Mouse (Mus musculus): ENCODE measurements around the gene Pla2g2c.

The Pla2g2c gene

DNA sequence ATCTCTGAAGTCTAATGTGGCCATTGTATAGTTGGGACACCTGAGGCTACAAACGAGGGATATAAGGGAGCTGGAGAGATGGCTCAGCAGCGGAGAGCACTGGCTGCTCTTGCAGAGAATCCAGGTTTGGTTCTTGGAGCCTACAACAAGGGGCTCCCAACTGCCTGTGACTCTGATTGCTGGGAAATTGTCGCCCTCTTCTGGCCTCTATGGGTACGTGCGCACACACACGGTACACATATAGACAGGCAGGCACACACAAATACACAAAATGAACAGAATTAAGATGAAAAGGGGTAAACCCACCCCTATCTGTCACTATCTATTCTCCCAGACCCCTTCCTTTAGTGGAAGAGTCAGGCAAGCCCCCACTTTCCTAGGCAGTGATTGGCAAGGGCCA, 28.0 kb downstream of the Pla2g2c start:
- no peak for DNase-seq (ENCODE audit: low read depth)

DNA sequence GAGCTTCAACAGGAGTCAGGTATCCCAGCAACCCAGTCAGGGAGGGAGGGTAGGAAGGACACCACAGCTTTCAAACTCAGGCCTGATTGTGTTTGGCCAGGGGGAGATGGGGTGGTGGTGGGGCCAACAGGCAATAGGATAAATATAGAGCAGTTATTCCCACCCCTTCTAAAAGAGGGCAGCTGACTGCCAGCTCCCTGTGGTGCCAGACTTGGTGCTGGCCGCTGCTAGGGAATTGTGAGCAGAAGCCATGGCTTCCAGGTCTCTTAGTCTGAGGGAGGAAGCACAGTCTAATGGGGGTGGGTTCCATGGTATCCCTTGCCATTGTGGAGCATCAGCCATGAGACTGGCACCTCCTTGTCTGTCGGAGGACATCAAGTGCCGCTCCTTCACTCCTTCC, 29.0 kb downstream of the Pla2g2c start:
- no peak for DNase-seq (ENCODE audit: low read depth)

DNA sequence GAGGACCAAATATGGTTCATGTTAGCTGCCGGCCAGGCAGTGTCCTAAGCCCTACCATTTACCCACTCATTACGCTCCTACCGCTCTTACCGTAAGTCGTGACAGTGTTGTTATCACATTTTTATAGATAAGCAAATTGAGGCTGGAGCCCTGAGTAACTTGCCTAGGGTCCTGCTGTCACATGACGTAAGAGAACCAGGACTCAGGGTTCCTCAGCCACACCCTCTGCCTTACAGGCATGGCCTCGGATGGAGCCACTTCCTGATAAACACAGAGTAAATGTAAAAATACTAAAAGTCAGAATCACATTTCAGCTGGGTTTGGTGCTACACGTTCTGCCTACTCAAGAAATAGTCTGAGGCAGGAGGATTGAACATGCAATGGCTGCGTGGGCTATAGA, 29.8 kb downstream of the Pla2g2c start:
- DNase-seq (ENCODE audit: low read depth): no peak

DNA sequence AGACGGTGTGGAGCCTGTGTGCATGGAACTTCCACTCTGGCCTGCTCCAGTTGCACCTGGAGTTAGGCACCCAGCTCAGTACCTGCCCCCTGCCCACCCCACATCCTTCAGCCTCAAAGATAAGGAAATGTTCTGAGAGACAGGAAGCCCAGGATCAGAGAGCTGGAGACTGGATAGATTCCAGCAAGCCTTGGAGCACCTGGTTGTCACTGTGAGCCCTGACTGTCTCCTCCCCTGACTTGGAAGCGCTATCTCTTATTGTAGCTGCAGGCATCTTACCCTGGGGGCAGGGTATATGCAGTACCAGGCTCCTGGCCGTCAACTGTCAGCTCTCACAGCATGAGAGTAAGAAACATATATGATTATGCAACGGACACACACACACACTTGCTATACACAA, 30.8 kb downstream of the Pla2g2c start:
- no peak for DNase-seq (ENCODE audit: low read depth)

DNA sequence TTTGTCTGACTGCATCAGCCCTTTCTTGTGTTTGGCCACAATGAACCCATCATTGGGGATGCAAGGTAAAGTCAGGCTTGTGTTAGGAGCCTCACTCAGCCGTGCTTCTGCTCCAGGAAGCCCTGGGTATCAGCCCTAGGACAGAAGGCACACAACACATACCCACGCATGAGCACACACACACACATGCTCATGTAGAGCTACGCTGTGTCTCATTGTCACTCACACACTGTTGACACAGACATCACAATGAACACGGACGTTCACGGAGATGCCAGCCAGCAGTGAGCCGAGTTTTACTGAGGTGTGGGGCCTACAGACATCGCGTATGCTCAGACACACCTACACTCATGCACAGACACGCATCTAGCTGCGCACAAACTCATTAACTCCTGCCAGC, 31.4 kb downstream of the Pla2g2c start:
- DNase-seq (ENCODE audit: low read depth): no peak

DNA sequence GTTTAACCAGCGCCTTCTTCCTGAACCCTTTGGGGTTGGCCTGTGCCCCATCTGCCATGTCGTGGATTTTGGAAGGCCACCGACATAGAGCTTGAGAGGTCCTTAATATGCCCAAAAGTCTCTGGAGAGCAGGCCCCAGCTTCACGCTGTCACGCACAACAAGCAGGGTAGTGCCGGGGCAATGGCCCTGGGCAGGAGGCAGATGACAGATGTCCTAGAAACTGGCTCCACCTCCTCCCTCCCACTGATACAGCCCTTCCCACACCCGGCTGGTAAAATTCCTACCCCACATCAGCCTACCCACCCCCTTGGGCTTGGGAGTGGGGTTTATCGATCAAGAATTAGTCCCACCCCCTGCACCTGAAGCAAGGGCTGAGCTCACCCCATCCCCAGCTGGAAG, 32.8 kb downstream of the Pla2g2c start, which contains the start of gene Pla2g2f:
Pla2g2f (minus strand) TSS at position 211 of the 400 bp plus-strand sequence.
- DNase-seq (ENCODE audit: low read depth): no peak

DNA sequence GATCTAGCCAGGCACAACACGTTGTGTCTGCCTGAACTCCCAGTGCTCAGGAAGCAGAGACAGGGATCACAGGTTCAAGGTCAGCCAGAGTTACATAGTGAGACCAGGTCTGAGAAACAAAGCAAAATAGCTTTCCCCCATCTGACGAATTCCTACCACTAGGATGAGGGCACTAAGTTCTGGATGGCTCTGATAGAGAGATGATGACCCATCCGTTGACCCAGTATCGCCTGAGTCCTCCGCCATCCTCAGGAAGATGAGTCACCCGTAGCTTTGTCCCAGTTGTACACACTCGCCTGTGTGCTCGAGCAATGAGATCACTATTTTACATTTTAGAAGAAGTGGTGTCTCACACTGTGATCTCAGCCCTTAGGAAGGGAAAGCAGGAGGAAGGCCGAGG, 37.7 kb downstream of the Pla2g2c start:
- peak; percentile 76 for DNase-seq (ENCODE audit: low read depth)

DNA sequence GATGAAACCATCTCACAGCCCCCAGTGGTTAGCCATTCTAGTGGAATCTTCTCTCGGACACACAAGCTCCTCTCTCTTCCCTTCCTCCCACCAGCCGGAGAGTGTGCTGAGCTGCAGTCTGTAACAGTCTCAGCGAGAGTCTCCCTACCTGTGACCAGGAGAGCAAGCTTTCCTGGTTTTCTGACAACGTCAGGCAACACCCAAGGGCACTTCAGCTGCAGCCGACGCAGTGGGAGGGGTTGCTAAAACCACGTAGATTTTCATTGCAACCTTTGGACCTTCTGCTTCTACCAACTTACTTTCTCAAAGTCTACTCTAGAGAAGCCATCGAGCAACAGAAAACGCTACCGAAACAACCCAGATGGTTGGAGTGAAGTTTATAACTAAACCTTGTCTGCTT, 47.4 kb downstream of the Pla2g2c start:
- DNase-seq (ENCODE audit: low read depth): no peak

DNA sequence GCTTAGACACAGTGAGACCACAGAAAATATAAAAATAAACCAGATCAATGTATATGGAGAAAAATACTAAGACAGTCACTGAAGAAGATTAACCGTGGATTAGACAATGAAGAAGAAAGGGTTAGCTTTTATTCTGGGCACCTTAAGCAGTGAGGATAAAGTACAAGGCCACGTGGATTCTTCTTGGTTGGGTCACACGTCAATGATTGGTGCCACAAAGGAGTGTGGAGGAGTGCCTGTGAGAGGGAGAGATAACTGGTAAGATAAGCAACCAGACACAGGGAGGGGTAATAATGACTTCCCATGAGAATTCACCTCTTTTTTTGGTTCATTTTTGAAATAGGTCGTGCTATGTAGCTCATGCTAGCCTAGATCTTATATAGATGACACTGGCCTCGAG, 47.8 kb downstream of the Pla2g2c start:
- DNase-seq (ENCODE audit: low read depth): no peak

DNA sequence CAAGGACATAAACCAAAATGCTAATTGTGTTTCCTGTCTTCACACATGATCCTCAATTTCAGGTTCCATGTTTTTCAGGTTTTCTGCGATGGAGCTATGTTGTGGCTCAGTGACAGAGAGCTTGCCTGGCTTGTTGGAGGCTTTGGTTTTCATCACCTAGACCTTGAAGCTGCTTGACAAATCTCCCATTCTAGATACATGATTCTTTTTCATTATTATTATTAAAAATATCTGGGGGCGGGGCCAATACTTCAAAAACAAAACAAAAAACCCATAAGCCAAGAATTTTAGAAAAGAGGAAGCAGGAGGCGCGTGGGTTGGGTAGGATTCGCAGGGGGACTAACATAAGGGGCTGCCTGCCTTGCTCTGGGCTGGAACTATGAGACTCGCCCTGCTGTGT, 50.8 kb downstream of the Pla2g2c start, which contains the start of gene Pla2g2d:
Pla2g2d (plus strand) TSS at position 301 of the 400 bp plus-strand sequence.
- no peak for DNase-seq (ENCODE audit: low read depth)

DNA sequence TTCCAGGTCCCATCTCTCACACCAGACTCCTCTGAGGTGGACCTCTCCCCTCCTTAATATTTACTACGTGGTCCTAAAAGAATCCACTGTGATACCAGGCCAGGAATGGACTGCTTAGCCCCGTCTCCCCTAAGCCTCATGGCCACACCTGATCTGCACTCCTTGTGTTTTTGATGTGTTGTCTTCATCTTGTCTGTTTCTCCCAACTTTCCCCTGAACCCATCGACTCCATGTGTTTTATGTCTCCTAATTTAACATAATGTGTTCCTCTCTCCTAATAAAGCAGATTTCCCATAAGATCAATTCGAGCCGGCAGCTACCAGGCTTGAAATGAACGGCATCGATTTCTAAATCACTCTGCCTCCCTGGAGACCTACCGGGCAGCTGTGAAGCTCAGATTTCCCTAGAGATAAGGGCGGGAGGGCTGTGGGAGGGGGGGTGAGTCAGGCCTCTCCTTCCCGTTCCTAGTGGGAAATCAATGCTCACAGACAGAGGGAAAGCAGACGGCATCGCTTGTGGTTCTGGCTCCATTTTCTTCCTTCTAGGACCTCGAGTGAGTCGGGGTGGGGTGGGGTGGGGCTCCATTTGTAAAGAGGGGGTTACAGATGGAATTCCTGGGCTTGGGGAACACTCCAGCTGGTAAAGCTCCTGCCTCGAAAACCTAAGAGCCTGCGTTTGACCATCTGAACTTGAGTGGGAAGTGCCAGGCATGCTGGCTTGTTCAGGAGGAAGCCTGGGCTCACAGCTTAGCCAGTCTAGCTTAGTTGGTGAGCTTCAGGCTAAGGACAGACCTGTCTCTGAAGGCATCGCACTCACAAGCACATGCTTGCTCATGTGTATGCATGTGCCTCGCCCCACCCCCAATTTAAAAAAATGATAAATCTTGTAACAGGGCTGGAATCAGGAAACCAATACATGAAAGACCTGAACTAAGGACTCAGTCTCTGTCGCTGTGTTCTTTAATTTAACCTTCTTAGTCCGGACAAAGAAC, 53.1 kb downstream of the Pla2g2c start:
- DNase-seq (ENCODE audit: low read depth): no peak

DNA sequence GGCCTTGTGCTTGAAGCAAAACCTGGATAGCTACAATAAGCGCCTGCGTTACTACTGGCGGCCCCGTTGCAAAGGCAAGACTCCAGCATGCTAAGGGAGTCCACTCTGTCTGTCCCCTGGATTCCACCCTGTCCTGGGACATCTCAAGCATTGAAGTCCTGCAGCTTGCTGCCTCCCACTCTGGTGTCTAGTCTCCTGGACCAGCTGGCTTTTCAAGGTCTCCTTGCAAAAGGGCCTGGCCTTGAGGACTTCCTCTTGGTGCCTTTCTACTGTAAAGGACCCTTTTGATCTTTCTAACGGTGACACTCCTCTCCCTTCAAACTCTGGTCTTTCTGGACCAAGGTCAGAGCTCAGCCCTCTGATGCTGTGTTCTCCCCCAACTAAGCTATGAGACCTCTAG, 55.7 kb downstream of the Pla2g2c start:
- DNase-seq (ENCODE audit: low read depth): no peak

DNA sequence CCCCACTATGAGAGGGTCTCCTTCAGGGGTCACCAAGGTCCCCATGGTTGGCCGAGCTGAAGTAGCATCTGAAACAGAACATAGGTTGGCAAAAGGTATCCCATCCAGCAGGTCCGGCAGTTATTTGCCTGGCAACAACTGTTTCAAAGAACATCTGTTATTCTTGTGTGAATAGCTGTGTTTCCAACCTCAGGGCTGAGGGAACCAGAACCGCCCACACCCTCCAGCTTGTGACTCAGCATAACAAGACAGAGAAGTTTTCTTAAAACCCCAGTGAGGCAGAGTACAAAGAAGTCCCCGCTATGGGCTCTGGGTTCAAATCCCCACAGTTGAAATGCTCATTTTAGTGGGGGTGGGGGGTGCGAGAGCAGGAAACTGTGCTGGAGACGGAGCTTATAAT, 57.5 kb downstream of the Pla2g2c start:
- DNase-seq (ENCODE audit: low read depth): peak; percentile 19

DNA sequence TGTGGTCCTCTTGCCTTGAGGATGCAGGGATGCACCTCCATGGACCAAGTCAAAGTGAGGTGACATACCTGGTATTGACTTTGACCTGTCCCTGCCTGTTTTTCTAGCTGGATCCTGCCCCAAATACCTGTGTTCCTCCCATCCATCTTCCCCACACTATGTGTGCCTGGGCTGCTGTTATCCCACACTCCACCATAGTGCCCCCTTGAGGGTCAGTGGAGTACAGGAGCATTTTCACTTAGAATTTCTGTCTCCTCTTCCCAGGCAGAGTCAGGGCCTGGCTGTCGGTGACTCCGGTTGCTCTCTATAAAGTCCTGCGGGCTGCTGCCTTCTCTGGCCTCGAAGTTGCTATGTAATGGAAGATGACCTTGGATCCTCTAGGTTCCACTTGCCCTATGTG, 61.1 kb downstream of the Pla2g2c start:
- peak; percentile 10 for DNase-seq (ENCODE audit: low read depth)

DNA sequence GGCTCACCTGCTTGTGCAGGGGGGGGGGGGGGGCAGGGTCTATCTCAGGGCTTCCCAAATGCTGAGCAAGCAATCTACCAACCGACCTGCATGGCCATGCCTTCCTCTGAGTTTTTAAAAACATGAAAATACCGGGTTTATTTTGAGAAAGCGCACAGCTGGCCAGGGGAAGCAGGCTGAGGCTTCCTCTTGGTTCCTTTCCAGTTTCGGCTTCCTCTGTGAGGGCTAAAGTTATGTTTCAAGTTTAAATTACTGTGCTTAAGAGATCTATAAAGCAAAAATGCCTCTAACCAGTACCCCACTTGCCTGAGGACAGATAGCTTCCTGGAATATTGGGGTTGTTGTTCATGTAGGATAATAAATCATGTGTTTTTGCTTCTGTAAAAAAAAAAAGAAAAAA, 61.5 kb downstream of the Pla2g2c start:
- DNase-seq (ENCODE audit: low read depth): peak; percentile 18

DNA sequence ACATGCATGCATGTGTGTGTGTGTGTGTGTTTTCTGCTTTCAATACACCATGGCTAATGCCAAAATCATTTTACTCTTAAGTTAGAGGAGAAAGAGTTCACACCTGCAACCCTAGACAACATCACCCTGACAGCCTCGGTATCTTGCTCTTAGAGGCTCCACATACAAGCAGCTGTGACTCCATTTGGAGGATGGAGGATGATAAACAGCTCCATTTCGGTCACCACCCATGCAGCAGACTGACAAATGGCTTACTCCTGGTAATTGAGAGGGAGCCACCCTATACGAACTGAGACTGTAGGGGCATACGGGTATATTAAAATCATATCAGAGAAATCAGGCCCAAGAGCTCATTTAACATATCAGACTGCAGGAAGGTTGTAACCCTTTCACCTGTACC, 63.8 kb downstream of the Pla2g2c start:
- DNase-seq (ENCODE audit: low read depth): no peak

DNA sequence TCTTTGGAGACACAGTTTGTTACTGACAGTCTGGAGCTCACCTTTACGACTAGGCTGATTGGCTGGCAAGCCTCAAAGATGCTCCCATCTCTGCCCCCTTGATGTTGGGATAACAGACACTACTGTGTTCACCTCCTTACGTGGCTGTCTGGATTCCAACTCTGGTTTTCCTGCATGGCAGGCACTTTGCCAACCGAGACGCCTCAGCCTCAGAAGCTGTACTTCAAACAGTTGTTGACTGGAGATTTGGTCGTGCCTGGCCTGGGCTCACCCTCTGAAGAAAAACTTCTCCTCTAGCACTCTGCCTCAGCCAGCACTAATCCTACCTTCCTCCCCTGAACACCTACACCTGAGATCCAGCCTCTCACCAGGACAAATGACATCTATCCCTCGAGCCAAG, 66.9 kb downstream of the Pla2g2c start:
- DNase-seq (ENCODE audit: low read depth): no peak

DNA sequence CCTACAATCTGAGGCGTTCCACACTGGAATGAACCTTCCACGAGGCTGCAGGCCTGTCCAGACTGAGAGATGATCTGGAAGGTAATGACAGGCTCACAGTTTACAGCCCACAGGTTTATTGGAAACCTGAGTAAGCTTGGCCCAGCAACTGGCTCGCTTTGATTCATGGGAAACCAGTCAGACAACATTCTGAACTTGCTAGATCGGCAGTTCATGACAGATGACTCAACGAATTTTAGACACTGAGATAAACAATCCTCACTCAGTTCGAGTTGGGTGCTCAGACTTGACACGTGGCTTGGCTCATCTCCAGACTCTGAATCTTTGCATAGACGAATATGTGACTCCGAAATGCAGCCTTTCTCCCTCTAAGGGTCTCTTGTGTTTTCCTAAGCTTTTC, 68.0 kb downstream of the Pla2g2c start:
- peak; percentile 29 for DNase-seq (ENCODE audit: low read depth)

DNA sequence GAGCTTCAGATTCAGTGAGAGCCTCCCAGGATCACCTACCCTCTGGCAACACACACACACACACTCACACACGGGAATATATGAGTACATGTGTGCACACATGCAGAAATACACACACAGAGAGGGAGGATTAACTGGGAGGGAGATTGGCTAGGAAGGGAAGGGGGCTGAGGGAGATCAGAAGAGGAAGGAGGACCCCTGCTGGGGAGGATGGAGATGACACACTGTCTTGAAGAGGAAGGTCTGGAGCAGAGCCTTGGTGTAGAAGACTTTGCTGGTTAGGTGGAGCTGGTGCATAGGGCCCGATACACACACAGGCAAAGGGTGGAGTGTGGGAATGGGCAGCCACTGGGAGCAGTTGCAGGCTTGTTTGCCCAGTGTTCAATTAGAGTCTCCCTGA, 68.7 kb downstream of the Pla2g2c start:
- DNase-seq (ENCODE audit: low read depth): peak; percentile 60

DNA sequence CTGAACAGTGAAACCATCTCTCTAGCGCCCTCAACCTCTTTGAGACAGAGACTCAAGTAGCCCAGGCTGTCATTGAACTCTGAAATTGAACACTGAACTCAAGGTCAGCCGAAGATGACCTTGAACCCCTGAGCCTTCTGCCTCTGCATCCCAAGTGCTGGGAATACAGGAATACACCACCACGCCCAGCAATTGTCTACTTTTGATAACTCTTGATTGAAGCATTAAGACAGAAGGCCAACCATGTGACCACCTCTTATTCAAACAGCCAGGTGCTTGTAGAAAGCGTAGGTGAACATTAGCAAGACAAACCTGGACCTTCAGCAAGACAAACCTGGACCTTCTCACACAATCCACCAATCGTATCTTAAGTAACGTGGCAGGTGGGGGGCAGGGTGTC, 69.8 kb downstream of the Pla2g2c start:
- no peak for DNase-seq (ENCODE audit: low read depth)
